Mouse (Mus musculus) inflammation-experienced regulatory T-cells, adult 16 weeks (primary cell): Measurements from ENCODE around the gene Rpl18. TPM values are rescaled to one million over a fixed set of nuclear protein-coding genes. Genes with fewer than 3 reads are reported as not detected.

ENCODE experiments used
- polyA plus RNA-seq: library from polyadenylated mRNA; unstranded; fragments of 100-300 nt; shearing (Covaris generic); gene quantifications from one replicate; pipeline ENCODE4 v1.2.1, GENCODE M21; 2017

Rpl18 gene
- polyA plus RNA-seq: 1,529 TPM

GRCm38 (mm10) chr7:45715090-45715708 lies at the start of gene Rpl18:
Gene Rpl18 (plus strand): TSS chr7:45715457.

GRCm38 (mm10) chr7:45666161-45666560 lies 49.1 kb upstream of the Rpl18 start, which contains the start of gene Fut2:
Gene Fut2 (minus strand): TSS chr7:45666394.

GRCm38 (mm10) chr7:45683396-45684050 lies 31.7 kb upstream of the Rpl18 start, which contains the start of gene Ntn5:
Gene Ntn5 (plus strand): TSS chr7:45684022.

GRCm38 (mm10) chr7:45693921-45694591 lies 21.2 kb upstream of the Rpl18 start, which contains the start of gene Sec1:
Gene Sec1 (minus strand): TSS chr7:45694402.

GRCm38 (mm10) chr7:45699523-45700141 lies 15.6 kb upstream of the Rpl18 start, which contains the start of gene Car11:
Gene Car11 (plus strand): TSS chr7:45699843.

GRCm38 (mm10) chr7:45704730-45705442 lies 10.4 kb upstream of the Rpl18 start, which contains the start of gene Dbp:
Gene Dbp (plus strand): TSS chr7:45705088.

GRCm38 (mm10) chr7:45717918-45718297 lies 2.7 kb downstream of the Rpl18 start, which contains the start of gene Sphk2:
Gene Sphk2 (minus strand): TSS chr7:45718002.

GRCm38 (mm10) chr7:45720413-45721233 lies 5.4 kb downstream of the Rpl18 start, which contains the start of gene Fam83e:
Gene Fam83e (plus strand): TSS chr7:45721212.

GRCm38 (mm10) chr7:45725713-45726112 lies 10.5 kb downstream of the Rpl18 start, which contains the start of gene Spaca4:
Gene Spaca4 (minus strand): TSS chr7:45725813.

Other genes with a start within 250 kb of the Rpl18 start
- gene Bax, start 248.6 kb upstream of the Rpl18 start, polyA plus RNA-seq: 253 TPM
- gene Tulp2, start 233.6 kb upstream of the Rpl18 start, polyA plus RNA-seq: 1.0 TPM
- gene Gm45808, start 228.6 kb upstream of the Rpl18 start, polyA plus RNA-seq: not detected
- 0.95 TPM for gene Dhdh, start 226.7 kb upstream of the Rpl18 start, polyA plus RNA-seq
- gene Nucb1, start 205.1 kb upstream of the Rpl18 start, polyA plus RNA-seq: 310 TPM
- gene Ppp1r15a, start 189.2 kb upstream of the Rpl18 start, polyA plus RNA-seq: 57.1 TPM
- gene Plekha4, start 189.1 kb upstream of the Rpl18 start, polyA plus RNA-seq: 0.71 TPM
- 1.6 TPM for gene Hsd17b14, start 160.6 kb upstream of the Rpl18 start, polyA plus RNA-seq
- 68.4 TPM for gene Bcat2, start 145.3 kb upstream of the Rpl18 start, polyA plus RNA-seq
- not detected for gene Fgf21, start 100.0 kb upstream of the Rpl18 start, polyA plus RNA-seq
- gene Fut1, start 98.2 kb upstream of the Rpl18 start, polyA plus RNA-seq: not detected
- gene Izumo1, start 93.6 kb upstream of the Rpl18 start, polyA plus RNA-seq: not detected
- gene Rasip1, start 88.0 kb upstream of the Rpl18 start, polyA plus RNA-seq: 0.65 TPM
- 0.65 TPM for gene Mamstr, start 75.5 kb upstream of the Rpl18 start, polyA plus RNA-seq
- 0.12 TPM for gene Fut2, start 49.1 kb upstream of the Rpl18 start, polyA plus RNA-seq
- not detected for gene Ntn5, start 31.4 kb upstream of the Rpl18 start, polyA plus RNA-seq
- gene Sec1, start 21.1 kb upstream of the Rpl18 start, polyA plus RNA-seq: 0.20 TPM
- 9.3 TPM for gene Car11, start 15.6 kb upstream of the Rpl18 start, polyA plus RNA-seq
- 14.7 TPM for gene Dbp, start 10.4 kb upstream of the Rpl18 start, polyA plus RNA-seq
- 40.4 TPM for gene Sphk2, start 2.5 kb downstream of the Rpl18 start, polyA plus RNA-seq
- not detected for gene Fam83e, start 5.8 kb downstream of the Rpl18 start, polyA plus RNA-seq
- not detected for gene Spaca4, start 10.4 kb downstream of the Rpl18 start, polyA plus RNA-seq
- 0.13 TPM for gene Lmtk3, start 68.3 kb downstream of the Rpl18 start, polyA plus RNA-seq
- 2.7 TPM for gene Sult2b1, start 69.2 kb downstream of the Rpl18 start, polyA plus RNA-seq
- 45.3 TPM for gene Cyth2, start 99.1 kb downstream of the Rpl18 start, polyA plus RNA-seq
- gene Kcnj14, start 109.3 kb downstream of the Rpl18 start, polyA plus RNA-seq: not detected
- 44.0 TPM for gene Grwd1, start 115.5 kb downstream of the Rpl18 start, polyA plus RNA-seq
- 108 TPM for gene Kdelr1, start 157.3 kb downstream of the Rpl18 start, polyA plus RNA-seq
- gene Grin2d, start 162.9 kb downstream of the Rpl18 start, polyA plus RNA-seq: 0.23 TPM
- 0.41 TPM for gene Syngr4, start 181.3 kb downstream of the Rpl18 start, polyA plus RNA-seq
- gene Tmem143, start 181.5 kb downstream of the Rpl18 start, polyA plus RNA-seq: 8.6 TPM
- 654 TPM for gene Emp3, start 205.9 kb downstream of the Rpl18 start, polyA plus RNA-seq
- 1.4 TPM for gene Ccdc114, start 208.6 kb downstream of the Rpl18 start, polyA plus RNA-seq